Mouse (Mus musculus) bone marrow, adult 2 months (tissue): ENCODE measurements at regions not wholly inside any gene's neighbourhood (a gene's known extent, or its start where the extent isn't known, plus 50 kb on each side); places are given as distances from the start of the nearest gene placed in this dataset.

Source experiments
- CTCF ChIP-seq: fragments of 200-500 bp; IDR thresholded peaks from 2 replicates; pipeline ENCODE4 v1.5.1; 2011; ENCODE audit warnings: low read length, control low read depth; ENCODE audit not compliant: control insufficient read depth, insufficient read depth
- POLR2A ChIP-seq: fragments of 200-500 bp; IDR thresholded peaks from 2 replicates; pipeline ENCODE4 v1.6.1; 2011; ENCODE audit warnings: low read depth, mild to moderate bottlenecking, control low read depth, low read length, borderline replicate concordance; ENCODE audit not compliant: control insufficient read depth

GRCm38 (mm10) chr14:105779349-105779748 lies 117.3 kb downstream of the Spry2 start:
- no peak for TF ChIP-seq POLR2A
- no peak for TF ChIP-seq CTCF
